Mouse (Mus musculus): Measurements from ENCODE around the gene Spdef. TPM values are rescaled to one million over a fixed set of nuclear protein-coding genes. Genes with fewer than 3 reads are reported as not detected.

The Spdef gene
- polyA plus RNA-seq, 1 experiment from 2014 or later: 0.21 TPM

DNA sequence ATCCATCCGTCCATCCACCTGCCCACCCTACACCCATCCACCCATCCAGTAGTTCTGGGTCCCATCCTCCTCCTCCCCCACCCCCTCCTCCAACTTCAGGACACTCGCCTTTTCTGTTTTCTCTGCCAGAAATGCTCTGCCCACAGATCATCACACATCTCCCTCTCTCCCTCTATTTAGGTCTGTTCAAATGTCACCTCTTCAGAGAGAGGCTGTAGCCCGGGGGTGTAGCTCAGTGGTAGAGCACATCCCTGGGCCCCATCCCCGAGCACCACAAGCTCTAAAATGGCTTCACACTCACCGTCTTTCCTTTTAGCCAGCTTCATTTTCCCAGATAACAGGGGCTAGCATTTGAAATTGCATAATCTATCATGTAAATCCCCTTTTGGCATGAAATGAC is 51.0 kb downstream of the Spdef start:
- no peak overlapping the region for H3K4me2 ChIP-seq
- H3K36me3 ChIP-seq: no peaks in the 10 kb centered on the region
- no peak overlapping the region for H3K27ac ChIP-seq
- ATAC-seq (ENCODE audit: insufficient number of reproducible peaks, insufficient read depth, low FRiP score, low TSS enrichment, low read depth): no peak
- WGBS: 82% methylated on average over 5 of the region's 5 CpGs
- H3K27me3 ChIP-seq: no peaks in the 10 kb centered on the region
- no peak overlapping the region for H3K9ac ChIP-seq (replicated peaks)
- H3K4me1 ChIP-seq (replicated peaks): no peaks in the 10 kb centered on the region
- no peaks in the 10 kb centered on the region for H3K9me3 ChIP-seq
- no peak overlapping the region for H3K4me3 ChIP-seq (replicated peaks)

DNA sequence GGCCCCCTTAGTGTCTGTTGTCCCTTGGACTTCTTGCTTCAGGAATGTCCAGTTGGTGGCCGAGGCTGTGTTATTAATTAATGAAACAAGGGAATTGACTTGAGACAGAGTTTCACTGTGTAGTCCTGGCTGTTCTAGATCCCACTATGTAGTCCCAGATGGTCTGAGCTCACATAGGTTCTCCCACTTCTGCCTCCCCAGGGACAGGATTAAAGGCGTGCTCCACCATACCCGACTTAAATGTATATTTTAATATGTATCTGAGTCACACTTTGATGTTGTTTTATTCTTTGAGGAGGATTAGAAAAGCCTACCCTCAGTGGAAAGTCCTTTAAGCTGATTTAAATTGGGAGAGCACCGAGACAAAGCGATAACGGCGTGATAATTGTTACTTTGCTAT is 52.5 kb downstream of the Spdef start:
- H3K27me3 ChIP-seq: no peaks in the 10 kb centered on the region
- no peak overlapping the region for H3K9ac ChIP-seq (replicated peaks)
- no peaks in the 10 kb centered on the region for H3K4me1 ChIP-seq (replicated peaks)
- H3K4me3 ChIP-seq (replicated peaks): no peak overlapping the region
- H3K4me2 ChIP-seq: no peak overlapping the region
- ATAC-seq (ENCODE audit: insufficient number of reproducible peaks, insufficient read depth, low FRiP score, low TSS enrichment, low read depth): no peak
- 66% methylated on average over 7 of the region's 7 CpGs for WGBS
- no peaks in the 10 kb centered on the region for H3K9me3 ChIP-seq
- no peaks in the 10 kb centered on the region for H3K36me3 ChIP-seq
- no peak overlapping the region for H3K27ac ChIP-seq

DNA sequence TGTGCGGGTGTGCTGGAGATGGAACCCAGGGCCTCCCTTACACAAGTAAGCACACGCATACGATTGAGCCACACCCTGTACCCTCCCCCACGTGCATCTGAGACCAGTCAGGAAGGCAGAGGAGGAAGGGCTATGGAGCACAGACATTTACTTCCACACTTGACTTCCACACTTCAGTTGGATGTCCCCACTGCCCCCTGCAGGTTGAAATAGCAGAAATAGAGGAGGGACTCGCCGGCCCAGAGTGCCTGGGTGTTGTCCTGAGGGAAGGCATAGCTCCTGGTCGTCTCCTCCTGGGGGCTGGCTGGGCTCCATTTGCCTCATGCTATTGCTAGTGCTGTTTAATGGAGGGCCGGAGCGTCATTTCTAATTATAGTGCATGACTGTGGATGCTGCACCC is 53.3 kb downstream of the Spdef start:
- H3K27me3 ChIP-seq: no peaks in the 10 kb centered on the region
- H3K36me3 ChIP-seq: no peaks in the 10 kb centered on the region
- H3K9ac ChIP-seq (replicated peaks): no peak overlapping the region
- no peaks in the 10 kb centered on the region for H3K9me3 ChIP-seq
- H3K4me2 ChIP-seq: no peak overlapping the region
- H3K27ac ChIP-seq: no peak overlapping the region
- no peaks in the 10 kb centered on the region for H3K4me1 ChIP-seq (replicated peaks)
- no peak for ATAC-seq (ENCODE audit: insufficient number of reproducible peaks, insufficient read depth, low FRiP score, low TSS enrichment, low read depth)
- WGBS: 60% methylated on average over 9 of the region's 9 CpGs
- no peak overlapping the region for H3K4me3 ChIP-seq (replicated peaks)

DNA sequence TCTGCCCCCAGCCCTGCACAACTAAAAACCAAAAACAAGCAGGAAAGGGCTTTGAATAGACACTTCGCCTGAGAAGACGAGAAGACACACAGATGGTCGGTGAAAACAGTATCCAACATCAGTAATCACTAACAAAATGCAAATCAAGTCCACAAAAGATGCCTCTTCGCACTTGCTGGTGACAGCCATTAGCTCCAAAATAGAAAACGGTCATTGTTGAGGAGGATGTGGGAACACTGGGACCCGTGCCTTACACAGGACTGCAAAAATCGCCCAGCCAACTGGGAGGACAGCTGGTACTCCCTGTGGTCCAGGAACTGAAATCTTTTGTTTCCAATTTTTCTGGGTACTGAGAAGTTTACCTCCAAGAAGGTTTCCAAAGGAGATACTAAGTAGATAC is 54.8 kb downstream of the Spdef start:
- 87% methylated on average over 7 of the region's 7 CpGs for WGBS
- H3K4me3 ChIP-seq (replicated peaks): no peak overlapping the region
- no peaks in the 10 kb centered on the region for H3K9me3 ChIP-seq
- H3K36me3 ChIP-seq: no peaks in the 10 kb centered on the region
- ATAC-seq (ENCODE audit: insufficient number of reproducible peaks, insufficient read depth, low FRiP score, low TSS enrichment, low read depth): no peak
- no peaks in the 10 kb centered on the region for H3K27me3 ChIP-seq
- no peak overlapping the region for H3K9ac ChIP-seq (replicated peaks)
- no peak overlapping the region for H3K27ac ChIP-seq
- H3K4me1 ChIP-seq (replicated peaks): no peaks in the 10 kb centered on the region
- no peak overlapping the region for H3K4me2 ChIP-seq

DNA sequence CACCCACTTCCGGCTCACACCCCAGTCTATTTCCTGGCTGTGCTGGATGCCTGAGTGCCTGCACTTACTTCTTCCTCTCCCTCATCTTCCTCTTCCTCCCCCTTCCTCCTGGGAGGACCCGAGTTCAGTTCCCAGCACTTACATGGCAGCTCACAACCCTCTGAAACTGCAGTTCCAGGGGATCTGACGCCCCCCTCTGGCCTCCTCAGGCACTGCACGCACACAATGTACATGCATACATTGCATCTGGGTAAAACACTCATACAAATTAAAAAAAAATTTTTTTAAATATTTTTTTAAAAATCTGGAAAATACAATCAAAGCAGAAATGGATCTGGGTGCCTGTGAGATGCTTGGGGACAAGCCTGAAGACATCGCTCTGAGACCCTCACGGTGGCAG is 57.0 kb downstream of the Spdef start:
- Histone ChIP-seq H3K36me3 (no peaks in the 10 kb centered on the region), H3K4me3 (replicated peaks) (no peak overlapping the region), H3K27ac (no peak overlapping the region), H3K9me3 (no peaks in the 10 kb centered on the region), H3K27me3 (no peaks in the 10 kb centered on the region), H3K9ac (replicated peaks) (no peak overlapping the region), H3K4me2 (no peak overlapping the region), H3K4me1 (replicated peaks) (no peaks in the 10 kb centered on the region)
- ATAC-seq (ENCODE audit: insufficient number of reproducible peaks, insufficient read depth, low FRiP score, low TSS enrichment, low read depth): no peak
- WGBS: 79% methylated on average over 6 of the region's 6 CpGs

Other genes with a start within 250 kb of the Spdef start
- gene Grm4, start 207.6 kb downstream of the Spdef start, polyA plus RNA-seq (2016; fragmentation: Nextera tagmentation; extraction: Ambion mirVana): 0.58 and 0.59 TPM in 2 replicates
- 324 and 334 TPM in 2 replicates for gene Hmga1, start 172.5 kb downstream of the Spdef start, polyA plus RNA-seq (2016; fragmentation: Nextera tagmentation; extraction: Ambion mirVana)
- gene AI413582, start 163.2 kb downstream of the Spdef start, polyA plus RNA-seq (2016; fragmentation: Nextera tagmentation; extraction: Ambion mirVana): 14.9 and 16.6 TPM in 2 replicates
- 120 and 126 TPM in 2 replicates for gene Nudt3, start 105.5 kb downstream of the Spdef start, polyA plus RNA-seq (2016; fragmentation: Nextera tagmentation; extraction: Ambion mirVana)
- not detected in 2 replicates for gene RPS10-NUDT3, start 93.7 kb downstream of the Spdef start, polyA plus RNA-seq (2016; fragmentation: Nextera tagmentation; extraction: Ambion mirVana)
- 963 and 987 TPM in 2 replicates for gene Rps10, start 92.3 kb downstream of the Spdef start, polyA plus RNA-seq (2016; fragmentation: Nextera tagmentation; extraction: Ambion mirVana)
- gene Pacsin1, start 73.4 kb downstream of the Spdef start, polyA plus RNA-seq (2016; fragmentation: Nextera tagmentation; extraction: Ambion mirVana): 4.3 and 5.0 TPM in 2 replicates
- 18.2 and 18.6 TPM in 2 replicates for gene D17Wsu92e, start 91.7 kb upstream of the Spdef start, polyA plus RNA-seq (2016; fragmentation: Nextera tagmentation; extraction: Ambion mirVana)
- 364 and 379 TPM in 2 replicates for gene Snrpc, start 109.2 kb upstream of the Spdef start, polyA plus RNA-seq (2016; fragmentation: Nextera tagmentation; extraction: Ambion mirVana)
- 9.3 and 10.3 TPM in 2 replicates for gene Uhrf1bp1, start 127.5 kb upstream of the Spdef start, polyA plus RNA-seq (2016; fragmentation: Nextera tagmentation; extraction: Ambion mirVana)
- gene Anks1, start 180.4 kb upstream of the Spdef start, polyA plus RNA-seq (2016; fragmentation: Nextera tagmentation; extraction: Ambion mirVana): 19.0 and 21.8 TPM in 2 replicates
- gene Taf11, start 180.9 kb upstream of the Spdef start, polyA plus RNA-seq (2016; fragmentation: Nextera tagmentation; extraction: Ambion mirVana): 101 and 115 TPM in 2 replicates

All from limb, embryonic 12.5 days (tissue).